Mouse (Mus musculus): Measurements from ENCODE around the gene Tmem132b. TPM values are rescaled to one million over a fixed set of nuclear protein-coding genes. Genes with fewer than 3 reads are reported as not detected.
A peak's percentile ranks its signal among the peaks of the same experiment; 100 is the strongest.
"Not testable (repeated sequence)": the region's sequence is repeated elsewhere in the genome, so short reads cannot be mapped to it uniquely, and the experiment has no call there.

Tmem132b gene
- 100 to 1,000 TPM; 135 to 141 TPM for total RNA-seq (2021)
- long read RNA-seq, experiment 1, full-length matches to known transcripts, result 52 of 80 reads
- long read RNA-seq, experiment 1, partial matches to known transcripts, result 26 of 80 reads
- long read RNA-seq, experiment 1, other reads (novel, unspliced or antisense), result 2 of 80 reads
- long read RNA-seq, experiment 2, full-length matches to known transcripts, result 32 of 66 reads
- long read RNA-seq, experiment 2, partial matches to known transcripts, result 9 of 66 reads
- long read RNA-seq, experiment 2, other reads (novel, unspliced or antisense), result 25 of 66 reads

- DNase-seq (ENCODE audit: extremely low spot score in 1 of 2, low spot score in 2 of 2), result peak; percentile 59 to 63
- intact Hi-C loops (cut with DNase I), result loop anchor here (1.0 to 10.0 kb wide), 11 partner anchors 176 to 1202 kb away; no protein-coding TSS in a partner anchor
- Histone ChIP-seq H3K27ac (peak within 1 kb of the TSS; percentile 94), H3K4me3 (peak within 1 kb of the TSS; percentile 82)
- TF ChIP-seq CTCF (IDR thresholded peaks at IDR 0.05), result no peak; the same call in 1 of the 2 replicates
Observed at GRCm38 (mm10) chr5:125531634-125532033, at the start of gene Tmem132b. Gene Tmem132b (plus strand): TSS chr5:125531774.

GRCm38 (mm10) chr5:125482474-125482873, 49.1 kb upstream of the Tmem132b start:
- TF ChIP-seq CTCF (IDR thresholded peaks at IDR 0.05), result no peak
- DNase-seq (ENCODE audit: extremely low spot score in 1 of 2, low spot score in 2 of 2), result no peak
- no peak overlapping the region for H3K4me3 ChIP-seq
- H3K27ac ChIP-seq, result no peak overlapping the region
- intact Hi-C loops (cut with DNase I), result no loop called here

GRCm38 (mm10) chr5:125483712-125484611, 47.6 kb upstream of the Tmem132b start:
- intact Hi-C loops (cut with DNase I), result no loop called here
- DNase-seq (ENCODE audit: extremely low spot score in 1 of 2, low spot score in 2 of 2), result no peak

GRCm38 (mm10) chr5:125485031-125485778, 46.4 kb upstream of the Tmem132b start:
- no peak for DNase-seq (ENCODE audit: extremely low spot score in 1 of 2, low spot score in 2 of 2)
- no peak for TF ChIP-seq CTCF (IDR thresholded peaks at IDR 0.05)
- intact Hi-C loops (cut with DNase I), result no loop called here
- Histone ChIP-seq H3K4me3 (no peak overlapping the region), H3K27ac (no peak overlapping the region)

More at GRCm38 (mm10) chr5:125483712-125484611, 47.6 kb upstream of the Tmem132b start:
- Histone ChIP-seq H3K27ac (no peak overlapping the region), H3K4me3 (no peak overlapping the region)
- TF ChIP-seq CTCF (IDR thresholded peaks at IDR 0.05), result no peak

GRCm38 (mm10) chr5:125486088-125486487, 45.5 kb upstream of the Tmem132b start:
- no peak for DNase-seq (ENCODE audit: extremely low spot score in 1 of 2, low spot score in 2 of 2)
- intact Hi-C loops (cut with DNase I), result no loop called here
- H3K4me3 ChIP-seq, result no peak overlapping the region
- no peak overlapping the region for H3K27ac ChIP-seq
- no peak for TF ChIP-seq CTCF (IDR thresholded peaks at IDR 0.05)

GRCm38 (mm10) chr5:125487375-125488115, 44.0 kb upstream of the Tmem132b start:
- no peak for DNase-seq (ENCODE audit: extremely low spot score in 1 of 2, low spot score in 2 of 2)
- no peak overlapping the region for H3K27ac ChIP-seq
- no peak overlapping the region for H3K4me3 ChIP-seq
- intact Hi-C loops (cut with DNase I), result no loop called here
- TF ChIP-seq CTCF (IDR thresholded peaks at IDR 0.05), result no peak

- DNase-seq (ENCODE audit: extremely low spot score in 1 of 2, low spot score in 2 of 2), result no peak
- TF ChIP-seq CTCF (IDR thresholded peaks at IDR 0.05), result peak; percentile 41
- no peak overlapping the region for H3K4me3 ChIP-seq
- H3K27ac ChIP-seq, result no peak overlapping the region
- intact Hi-C loops (cut with DNase I), result no loop called here
Observed at GRCm38 (mm10) chr5:125488116-125488455, 43.5 kb upstream of the Tmem132b start.

GRCm38 (mm10) chr5:125488953-125489352, 42.6 kb upstream of the Tmem132b start:
- DNase-seq (ENCODE audit: extremely low spot score in 1 of 2, low spot score in 2 of 2); H3K27ac ChIP-seq; intact Hi-C loops (cut with DNase I); H3K4me3 ChIP-seq: not testable (repeated sequence)
- TF ChIP-seq CTCF (IDR thresholded peaks at IDR 0.05), result peak; percentile 5; the same call in 1 of the 2 replicates

- intact Hi-C loops (cut with DNase I), result no loop called here
- no peak for DNase-seq (ENCODE audit: extremely low spot score in 1 of 2, low spot score in 2 of 2)
- no peak for TF ChIP-seq CTCF (IDR thresholded peaks at IDR 0.05)
- Histone ChIP-seq H3K4me3 (no peak overlapping the region), H3K27ac (no peak overlapping the region)
Observed at GRCm38 (mm10) chr5:125491107-125491506, 40.5 kb upstream of the Tmem132b start.

GRCm38 (mm10) chr5:125492379-125493092, 39.0 kb upstream of the Tmem132b start:
- intact Hi-C loops (cut with DNase I), result no loop called here
- no peak for DNase-seq (ENCODE audit: extremely low spot score in 1 of 2, low spot score in 2 of 2)
- no peak for TF ChIP-seq CTCF (IDR thresholded peaks at IDR 0.05)
- Histone ChIP-seq H3K4me3 (no peak overlapping the region), H3K27ac (no peak overlapping the region)

- no peak overlapping the region for H3K27ac ChIP-seq
- TF ChIP-seq CTCF (IDR thresholded peaks at IDR 0.05), result no peak
- no peak for DNase-seq (ENCODE audit: extremely low spot score in 1 of 2, low spot score in 2 of 2)
- intact Hi-C loops (cut with DNase I), result no loop called here
- H3K4me3 ChIP-seq, result no peak overlapping the region
Observed at GRCm38 (mm10) chr5:125493093-125493423, 38.5 kb upstream of the Tmem132b start.
